Mouse (Mus musculus) urinary bladder, adult 18-20 months (tissue): Measurements from ENCODE around the gene Lrrc2.

Experiments used
- DNase-seq, 2 experiments: peaks; one replicate each; pipeline ENCODE4 v3.0.0; 2022; ENCODE audit warnings: low spot score in 2 of 2, mixed read lengths in 2 of 2

Gene Lrrc2

GRCm38 (mm10) chr9:110987331-110987730 lies 36.0 kb downstream of the Lrrc2 start:
- DNase-seq = no peak

GRCm38 (mm10) chr9:110988078-110988477 lies 36.7 kb downstream of the Lrrc2 start:
- no peak for DNase-seq

GRCm38 (mm10) chr9:110989141-110989540 lies 37.8 kb downstream of the Lrrc2 start:
- no peak for DNase-seq

GRCm38 (mm10) chr9:110989543-110989942 lies 38.2 kb downstream of the Lrrc2 start:
- DNase-seq = no peak

GRCm38 (mm10) chr9:110990204-110990603 lies 38.9 kb downstream of the Lrrc2 start, which contains the start of gene Rtp3:
Gene Rtp3 (minus strand): TSS chr9:110990583.
- DNase-seq = no peak

GRCm38 (mm10) chr9:110993281-110993709 lies 42.0 kb downstream of the Lrrc2 start:
- DNase-seq = no peak

GRCm38 (mm10) chr9:110994716-110995172 lies 43.4 kb downstream of the Lrrc2 start:
- peak; percentile 35 to 71 for DNase-seq

GRCm38 (mm10) chr9:110997245-110997644 lies 45.9 kb downstream of the Lrrc2 start:
- peak; percentile 18 to 69 for DNase-seq

- no peak for DNase-seq
These were observed 47.7 kb downstream of the Lrrc2 start for GRCm38 (mm10) chr9:110999056-110999455.

GRCm38 (mm10) chr9:110999856-111000255 lies 48.5 kb downstream of the Lrrc2 start:
- no peak for DNase-seq

GRCm38 (mm10) chr9:111001621-111002020 lies 50.3 kb downstream of the Lrrc2 start:
- no peak for DNase-seq

- DNase-seq = no peak
These were observed 51.9 kb downstream of the Lrrc2 start for GRCm38 (mm10) chr9:111003279-111003678.

GRCm38 (mm10) chr9:111006544-111006943 lies 55.2 kb downstream of the Lrrc2 start:
- no peak for DNase-seq

- DNase-seq = no peak
These were observed 58.4 kb downstream of the Lrrc2 start for GRCm38 (mm10) chr9:111009763-111010162.

GRCm38 (mm10) chr9:111011550-111011949 lies 60.2 kb downstream of the Lrrc2 start:
- no peak for DNase-seq

- no peak for DNase-seq
These were observed 60.7 kb downstream of the Lrrc2 start for GRCm38 (mm10) chr9:111012041-111012440.

- DNase-seq = no peak
These were observed 64.3 kb downstream of the Lrrc2 start for GRCm38 (mm10) chr9:111015658-111016057.

- no peak for DNase-seq
These were observed 67.7 kb downstream of the Lrrc2 start, which contains the start of gene Ltf for GRCm38 (mm10) chr9:111019022-111019421. Gene Ltf (plus strand): TSS chr9:111019271.

- no peak for DNase-seq
These were observed 75.4 kb downstream of the Lrrc2 start for GRCm38 (mm10) chr9:111026791-111027190.
